Mouse (Mus musculus): ENCODE results near the gene Tnfrsf17. TPM values are rescaled to one million over a fixed set of nuclear protein-coding genes. Genes with fewer than 3 reads are reported as not detected.

The Tnfrsf17 gene
- polyA plus RNA-seq, 1 experiment from 2014 or later: 0.22 TPM

- Histone ChIP-seq H3K27me3 (replicated peaks) (no peaks in the 10 kb centered on the region), H3K9me3 (no peaks in the 10 kb centered on the region), H3K4me1 (no peaks in the 10 kb centered on the region), H3K27ac (no peak overlapping the region), H3K4me2 (no peak overlapping the region), H3K36me3 (replicated peaks) (no peaks in the 10 kb centered on the region), H3K9ac (no peak overlapping the region), H3K4me3 (no peak overlapping the region)
- no peak for ATAC-seq (replicated peaks)
These were observed 9.9 kb upstream of the Tnfrsf17 start for GRCm38 (mm10) chr16:11303741-11304140.

GRCm38 (mm10) chr16:11305531-11305930 lies 8.1 kb upstream of the Tnfrsf17 start:
- ATAC-seq (replicated peaks): no peak
- 79% methylated on average over 2 of the region's 2 CpGs for WGBS
- Histone ChIP-seq H3K27me3 (replicated peaks) (no peaks in the 10 kb centered on the region), H3K36me3 (replicated peaks) (no peaks in the 10 kb centered on the region), H3K4me3 (no peak overlapping the region), H3K4me1 (no peaks in the 10 kb centered on the region), H3K9ac (no peak overlapping the region), H3K4me2 (no peak overlapping the region), H3K27ac (no peak overlapping the region), H3K9me3 (no peaks in the 10 kb centered on the region)

- Histone ChIP-seq H3K9ac (no peak overlapping the region), H3K9me3 (no peaks in the 10 kb centered on the region), H3K4me2 (no peak overlapping the region), H3K4me1 (no peaks in the 10 kb centered on the region), H3K27ac (no peak overlapping the region), H3K36me3 (replicated peaks) (no peaks in the 10 kb centered on the region), H3K4me3 (no peak overlapping the region), H3K27me3 (replicated peaks) (no peaks in the 10 kb centered on the region)
- 82% methylated on average over 5 of the region's 5 CpGs for WGBS
- ATAC-seq (replicated peaks): no peak
These were observed 2.2 kb downstream of the Tnfrsf17 start for GRCm38 (mm10) chr16:11315786-11316320.

GRCm38 (mm10) chr16:11316748-11317147 lies 3.1 kb downstream of the Tnfrsf17 start:
- WGBS: 75% methylated on average over 5 of the region's 5 CpGs
- Histone ChIP-seq H3K4me2 (no peak overlapping the region), H3K27me3 (replicated peaks) (no peaks in the 10 kb centered on the region)

GRCm38 (mm10) chr16:11317324-11317723 lies 3.7 kb downstream of the Tnfrsf17 start:
- ATAC-seq (replicated peaks): no peak
- H3K27me3 ChIP-seq (replicated peaks): no peaks in the 10 kb centered on the region
- H3K4me3 ChIP-seq: no peak overlapping the region
- 0 out of 2 replicates have a peak, but pooled peaks cover 4% of the 10 kb centered on the region for H3K4me1 ChIP-seq
- no peak overlapping the region for H3K9ac ChIP-seq
- no peak overlapping the region for H3K27ac ChIP-seq
- no peaks in the 10 kb centered on the region for H3K36me3 ChIP-seq (replicated peaks)
- no peaks in the 10 kb centered on the region for H3K9me3 ChIP-seq
- H3K4me2 ChIP-seq: no peak overlapping the region
- WGBS: 76% methylated on average over 6 of the region's 6 CpGs

More at GRCm38 (mm10) chr16:11316748-11317147, 3.1 kb downstream of the Tnfrsf17 start:
- Histone ChIP-seq H3K9me3 (no peaks in the 10 kb centered on the region), H3K4me3 (no peak overlapping the region), H3K27ac (no peak overlapping the region), H3K36me3 (replicated peaks) (no peaks in the 10 kb centered on the region), H3K4me1 (no peaks in the 10 kb centered on the region), H3K9ac (no peak overlapping the region)
- no peak for ATAC-seq (replicated peaks)

GRCm38 (mm10) chr16:11322409-11323323 lies 9.1 kb downstream of the Tnfrsf17 start, which contains the start of gene Snx29:
TSS of gene Snx29 (plus strand) at chr16:11322908.
- H3K4me2 ChIP-seq: peak within 1 kb of the TSS; percentile 85
- peak within 1 kb of the TSS; percentile 74 for H3K4me3 ChIP-seq
- ATAC-seq (replicated peaks): peak; percentile 99
- H3K4me1 ChIP-seq: peaks cover 14% of the 10 kb centered on the region
- H3K9ac ChIP-seq: peak within 1 kb of the TSS; percentile 76
- H3K27ac ChIP-seq: peak within 1 kb of the TSS; percentile 89
- WGBS: 4% methylated on average over 61 of the region's 61 CpGs
- no peaks in the 10 kb centered on the region for H3K27me3 ChIP-seq (replicated peaks)
- no peaks in the 10 kb centered on the region for H3K9me3 ChIP-seq
- H3K36me3 ChIP-seq (replicated peaks): no peaks in the 10 kb centered on the region

GRCm38 (mm10) chr16:11323324-11324051 lies 9.9 kb downstream of the Tnfrsf17 start:
- WGBS: 5% methylated on average over 17 of the region's 17 CpGs
- no peaks in the 10 kb centered on the region for H3K27me3 ChIP-seq (replicated peaks)

GRCm38 (mm10) chr16:11330081-11330800 lies 16.6 kb downstream of the Tnfrsf17 start:
- 86% methylated on average over 3 of the region's 3 CpGs for WGBS

More at GRCm38 (mm10) chr16:11323324-11324051, 9.9 kb downstream of the Tnfrsf17 start:
- Histone ChIP-seq H3K9me3 (no peaks in the 10 kb centered on the region), H3K4me2 (peak overlapping the region; percentile 85), H3K4me3 (peak overlapping the region; percentile 74), H3K36me3 (replicated peaks) (no peaks in the 10 kb centered on the region), H3K9ac (peak overlapping the region; percentile 76), H3K4me1 (peaks cover 14% of the 10 kb centered on the region), H3K27ac (peak overlapping the region; percentile 89)
- ATAC-seq (replicated peaks): peak; percentile 13

GRCm38 (mm10) chr16:11331030-11331429 lies 17.4 kb downstream of the Tnfrsf17 start:
- Histone ChIP-seq H3K27me3 (replicated peaks) (no peaks in the 10 kb centered on the region), H3K4me3 (no peak overlapping the region), H3K27ac (no peak overlapping the region), H3K36me3 (replicated peaks) (no peaks in the 10 kb centered on the region), H3K4me2 (no peak overlapping the region), H3K9ac (no peak overlapping the region), H3K9me3 (no peaks in the 10 kb centered on the region), H3K4me1 (no peaks in the 10 kb centered on the region)
- ATAC-seq (replicated peaks): no peak
- 89% methylated on average over 1 of the region's 1 CpGs for WGBS

More at GRCm38 (mm10) chr16:11330081-11330800, 16.6 kb downstream of the Tnfrsf17 start:
- no peak for ATAC-seq (replicated peaks)
- H3K9me3 ChIP-seq: no peaks in the 10 kb centered on the region
- no peaks in the 10 kb centered on the region for H3K27me3 ChIP-seq (replicated peaks)
- H3K9ac ChIP-seq: no peak overlapping the region
- no peaks in the 10 kb centered on the region for H3K36me3 ChIP-seq (replicated peaks)
- H3K4me3 ChIP-seq: no peak overlapping the region
- H3K4me1 ChIP-seq: no peaks in the 10 kb centered on the region
- no peak overlapping the region for H3K4me2 ChIP-seq
- H3K27ac ChIP-seq: no peak overlapping the region

GRCm38 (mm10) chr16:11343292-11343815 lies 29.7 kb downstream of the Tnfrsf17 start:
- Histone ChIP-seq H3K36me3 (replicated peaks) (no peaks in the 10 kb centered on the region; the same call in 1 of the 2 replicates), H3K9me3 (no peaks in the 10 kb centered on the region), H3K4me3 (no peak overlapping the region), H3K4me1 (no peaks in the 10 kb centered on the region), H3K4me2 (no peak overlapping the region), H3K9ac (no peak overlapping the region), H3K27me3 (replicated peaks) (no peaks in the 10 kb centered on the region), H3K27ac (no peak overlapping the region)
- 87% methylated on average over 4 of the region's 4 CpGs for WGBS
- no peak for ATAC-seq (replicated peaks)

- H3K27ac ChIP-seq: no peak overlapping the region
- H3K9ac ChIP-seq: no peak overlapping the region
- no peaks in the 10 kb centered on the region for H3K9me3 ChIP-seq
- WGBS: 78% methylated on average over 7 of the region's 7 CpGs
- no peak overlapping the region for H3K4me3 ChIP-seq
- H3K27me3 ChIP-seq (replicated peaks): no peaks in the 10 kb centered on the region
- no peak overlapping the region for H3K4me2 ChIP-seq
- H3K4me1 ChIP-seq: no peaks in the 10 kb centered on the region
- ATAC-seq (replicated peaks): no peak
- H3K36me3 ChIP-seq (replicated peaks): no peaks in the 10 kb centered on the region; the same call in 1 of the 2 replicates
These were observed 38.3 kb downstream of the Tnfrsf17 start for GRCm38 (mm10) chr16:11351903-11352302.

All from midbrain, embryonic 15.5 days (tissue).